Mouse (Mus musculus) gastrocnemius, adult 18-20 months (tissue): ENCODE measurements at regions not wholly inside any gene's neighbourhood (a gene's known extent, or its start where the extent isn't known, plus 50 kb on each side); places are given as distances from the start of the nearest gene placed in this dataset.
"Not testable (repeated sequence)": the region's sequence is repeated elsewhere in the genome, so short reads cannot be mapped to it uniquely, and the experiment has no call there.

Experiments
- DNase-seq: peaks from one replicate; pipeline ENCODE4 v3.0.0; 2021; ENCODE audit warnings: low spot score

DNA sequence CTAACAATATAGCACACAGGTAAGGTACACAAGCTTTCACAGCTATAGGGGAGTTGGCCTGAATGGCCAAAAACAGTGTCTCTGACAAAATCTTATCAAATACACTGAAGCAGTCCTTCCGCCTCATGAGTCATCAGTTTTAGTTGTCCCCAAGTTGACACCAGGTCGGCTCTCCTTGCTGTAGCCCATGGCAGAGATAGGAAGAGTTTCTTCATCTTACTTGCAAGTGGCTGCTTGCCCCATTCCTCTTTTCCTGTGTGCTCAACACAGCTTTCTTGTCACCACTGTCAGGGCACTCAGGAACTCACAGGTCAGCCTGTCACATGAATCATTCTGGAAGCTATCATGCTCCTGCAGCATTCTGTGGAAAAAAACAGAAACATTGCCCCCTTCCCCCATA is 77.1 kb downstream of the Olfr721-ps1 start:
- DNase-seq, result not testable (repeated sequence)

DNA sequence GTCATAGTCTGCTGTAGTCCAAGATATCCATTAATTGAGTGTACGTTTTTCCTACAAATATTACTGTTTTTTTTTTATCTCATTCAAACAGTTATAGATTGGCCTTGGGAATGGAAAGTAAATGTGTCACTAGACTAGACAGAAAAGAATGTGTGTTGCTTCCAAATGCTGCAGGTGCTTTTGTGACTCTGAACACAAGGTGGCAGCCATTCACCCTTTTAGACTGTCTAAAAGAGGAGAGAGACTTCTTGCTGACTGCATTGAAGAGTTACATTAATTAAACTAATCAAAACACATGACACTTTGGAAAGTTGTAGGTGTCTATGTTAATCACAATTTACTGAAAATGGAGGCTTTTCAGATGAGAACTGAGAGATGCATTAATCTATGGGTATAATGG is 80.7 kb downstream of the Olfr721-ps1 start:
- DNase-seq, result peak; percentile 7

DNA sequence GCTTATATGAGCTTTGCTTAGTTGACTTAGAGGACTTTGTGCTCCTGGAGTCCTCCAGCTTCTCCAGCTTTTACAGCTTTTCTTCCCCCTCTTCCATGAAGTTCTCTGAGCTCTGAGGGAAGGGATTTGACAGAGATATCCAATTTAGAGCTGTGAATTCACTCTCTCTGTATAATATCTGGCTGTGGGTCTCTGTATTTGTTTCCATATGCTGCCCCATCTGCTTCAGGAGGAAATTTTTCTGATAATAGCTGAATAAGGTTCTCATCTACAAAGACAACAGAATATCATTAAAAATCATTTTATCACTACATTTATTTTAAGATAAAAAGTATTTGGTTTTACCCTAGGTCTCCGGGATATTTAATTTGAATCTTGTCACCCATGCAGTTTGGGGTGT is 85.3 kb downstream of the Olfr721-ps1 start:
- no peak for DNase-seq

DNA sequence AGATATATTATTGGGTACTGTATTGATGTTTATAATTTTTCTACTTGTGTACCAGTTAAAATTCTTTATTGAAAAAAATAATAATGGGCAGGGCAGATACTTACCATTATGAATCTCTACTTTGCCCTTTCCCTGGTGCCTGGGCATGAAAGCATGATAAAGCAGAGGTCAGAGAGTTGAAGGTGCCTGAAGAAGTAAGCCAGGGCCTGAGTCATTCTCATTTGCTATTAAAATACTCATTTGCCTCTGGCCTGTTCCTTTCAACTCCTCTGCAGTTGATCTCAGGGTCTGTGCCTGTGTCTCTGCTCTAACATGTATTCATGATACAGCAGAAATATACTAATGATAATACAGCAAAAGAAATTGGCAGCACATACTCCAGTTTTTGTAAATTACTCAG is 89.4 kb downstream of the Olfr721-ps1 start:
- no peak for DNase-seq

DNA sequence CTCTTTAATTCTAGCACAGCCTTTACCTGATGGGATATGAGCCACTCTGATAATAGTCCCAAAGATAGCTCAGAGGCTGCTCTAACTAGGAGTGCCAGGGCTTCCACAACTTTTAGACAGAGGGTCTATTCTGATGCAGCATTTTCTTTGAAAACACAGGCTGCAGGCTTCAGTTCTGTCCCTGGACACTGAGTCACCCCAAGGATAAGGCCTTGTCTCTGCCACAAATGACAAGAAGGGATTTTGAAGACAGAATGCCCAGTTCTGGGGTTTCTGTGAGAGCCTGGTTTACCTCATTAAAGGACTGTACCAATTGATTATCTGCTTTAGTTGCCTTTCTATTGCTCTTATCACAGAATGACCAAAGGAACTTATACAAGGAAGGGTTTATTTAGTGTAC is 90.9 kb downstream of the Olfr721-ps1 start:
- no peak for DNase-seq

DNA sequence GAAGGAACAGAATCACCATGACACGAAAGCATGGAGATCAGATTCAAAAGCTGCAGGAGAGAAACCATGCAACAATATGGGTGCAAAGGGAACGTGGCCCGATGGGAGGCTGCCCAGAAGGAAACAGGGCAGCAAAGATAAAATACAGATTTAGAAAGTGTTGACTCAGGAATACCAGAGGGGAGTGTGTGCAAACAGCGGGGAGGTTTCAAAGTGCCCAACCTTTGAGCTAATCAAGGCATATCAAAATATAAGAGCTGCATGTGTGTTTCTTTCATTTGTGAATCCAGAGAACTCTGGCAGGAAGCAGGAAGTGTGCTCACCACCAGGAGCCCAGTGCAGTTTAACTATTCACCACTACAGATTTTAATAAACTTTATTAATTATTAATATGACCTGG is 110.8 kb downstream of the Olfr721-ps1 start:
- DNase-seq, result no peak

DNA sequence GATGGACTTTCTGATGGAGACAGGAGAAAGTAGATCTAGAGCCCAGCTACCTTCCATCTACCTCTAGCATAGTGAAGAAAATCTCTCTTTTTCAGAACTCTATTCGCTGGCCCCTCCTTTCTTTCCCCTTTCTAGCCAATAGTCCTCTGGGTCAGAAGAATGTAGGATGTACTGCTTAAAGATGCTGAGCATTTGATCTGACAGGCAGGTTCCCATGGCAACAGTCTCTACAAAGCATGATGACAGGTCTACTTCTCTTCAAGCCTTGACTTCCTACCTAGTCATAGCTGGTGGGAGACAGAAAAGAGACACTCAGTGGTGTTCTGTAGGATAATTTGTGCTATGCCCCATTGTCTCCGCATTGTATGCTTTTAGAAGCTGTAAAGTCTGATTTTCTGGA is 112.0 kb downstream of the Olfr721-ps1 start:
- DNase-seq, result no peak

DNA sequence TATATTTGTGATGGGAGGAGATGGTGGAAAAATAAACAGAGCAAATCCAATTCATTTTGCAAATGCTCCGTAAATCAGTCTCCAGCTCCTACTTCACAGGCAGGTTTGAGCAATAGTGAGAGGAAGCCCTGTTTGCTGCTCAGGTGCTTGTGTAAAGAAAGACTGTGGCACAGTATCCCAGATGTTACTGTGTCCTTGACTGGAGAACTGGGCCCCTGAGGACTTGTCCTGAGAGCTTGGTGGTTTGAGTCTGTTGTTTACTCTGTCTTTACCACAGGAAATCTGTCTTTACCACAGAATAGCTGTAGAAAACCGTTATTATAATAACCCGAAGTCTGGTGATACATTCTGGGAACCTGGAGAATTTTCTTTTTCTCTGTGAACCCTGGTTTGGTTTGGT is 112.4 kb downstream of the Olfr721-ps1 start:
- no peak for DNase-seq

DNA sequence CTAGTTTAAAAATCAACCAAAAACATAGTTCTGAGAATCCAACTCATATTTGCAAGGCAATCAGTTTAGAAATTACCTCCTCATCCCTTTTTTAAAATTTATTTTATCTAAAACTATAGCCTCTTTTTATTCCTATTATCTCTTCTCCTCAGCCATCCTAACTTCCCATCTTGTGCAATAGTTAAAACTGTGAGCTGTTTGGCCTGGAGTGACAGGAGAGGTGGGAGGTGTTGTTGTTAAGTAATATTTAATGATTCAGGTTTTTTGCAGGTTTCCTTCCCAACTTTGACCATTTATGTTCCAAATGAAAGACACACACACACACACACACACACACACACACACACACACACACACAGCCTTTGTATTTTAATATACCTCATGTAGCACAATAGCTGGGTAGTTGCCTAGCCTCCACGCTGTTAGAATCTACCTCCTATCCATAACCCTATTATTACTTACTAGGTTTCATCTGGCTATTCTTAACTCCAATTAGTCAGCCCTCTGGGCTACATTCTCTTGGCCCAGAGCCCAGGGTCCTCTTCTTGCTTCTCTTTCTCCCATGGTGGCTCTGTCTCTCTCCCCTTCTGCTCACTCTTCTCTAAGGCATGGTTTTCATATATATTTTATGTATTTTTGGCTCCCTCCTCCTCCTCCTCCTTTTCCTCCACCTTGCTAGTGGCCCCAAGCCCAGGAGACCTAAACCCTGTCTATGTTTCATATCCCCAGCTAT is 113.5 kb downstream of the Olfr721-ps1 start:
- no peak for DNase-seq

DNA sequence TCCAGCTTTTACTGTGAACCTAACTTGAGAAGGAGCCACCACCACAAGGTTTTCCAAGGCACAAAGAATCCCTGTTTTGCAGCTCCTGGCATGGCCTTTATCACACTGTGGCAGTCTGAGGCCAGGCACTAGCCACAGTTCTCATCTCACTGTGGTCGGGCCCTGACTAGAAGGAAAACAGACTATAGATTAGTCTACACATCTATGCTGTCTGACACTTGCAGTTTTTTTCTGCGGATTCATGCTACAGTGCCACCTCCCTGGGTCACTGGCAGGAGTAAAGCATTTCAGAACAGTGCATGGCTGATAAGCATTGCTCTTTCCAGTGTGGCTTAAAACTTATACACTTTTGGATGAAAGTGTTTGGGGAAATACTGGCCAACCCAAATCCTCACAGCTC is 114.3 kb downstream of the Olfr721-ps1 start:
- DNase-seq, result no peak

DNA sequence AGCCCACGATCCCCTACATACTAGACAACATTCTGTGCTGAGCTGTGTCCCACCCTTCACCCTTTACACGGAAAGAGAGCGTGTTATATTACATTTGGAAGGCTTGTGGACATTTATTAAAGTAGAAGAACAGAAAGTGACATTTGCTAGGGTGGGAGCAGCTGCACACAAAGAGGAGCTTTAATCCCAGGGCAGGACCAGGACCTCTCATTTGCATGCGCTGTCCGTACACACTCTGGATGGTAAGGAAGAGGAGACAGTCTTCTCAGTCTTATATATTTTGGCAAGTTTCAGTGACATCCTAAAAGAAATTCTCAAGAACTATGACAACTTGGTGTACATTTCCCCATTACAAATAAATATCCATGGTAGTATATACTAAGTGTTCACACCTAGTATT is 114.8 kb downstream of the Olfr721-ps1 start:
- DNase-seq, result no peak

DNA sequence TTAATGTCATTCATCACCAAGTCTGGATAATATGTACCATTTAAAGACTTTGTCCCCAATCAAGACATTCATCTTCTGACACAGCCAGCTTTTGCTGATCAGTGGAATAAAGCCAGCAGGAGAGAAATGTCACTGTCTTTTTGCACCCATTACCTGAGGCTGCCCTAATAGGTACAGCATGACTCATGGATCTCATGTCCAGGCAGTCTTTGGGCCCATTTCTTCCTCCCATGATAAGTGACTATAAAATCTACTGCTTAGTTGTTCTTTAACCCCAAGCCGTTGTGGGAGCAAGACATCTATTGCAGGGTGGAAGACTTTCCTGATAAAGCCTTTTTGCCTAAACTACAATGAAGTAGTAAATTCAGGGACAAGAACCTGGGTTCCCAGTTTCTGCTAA is 116.9 kb downstream of the Olfr721-ps1 start:
- DNase-seq, result no peak

DNA sequence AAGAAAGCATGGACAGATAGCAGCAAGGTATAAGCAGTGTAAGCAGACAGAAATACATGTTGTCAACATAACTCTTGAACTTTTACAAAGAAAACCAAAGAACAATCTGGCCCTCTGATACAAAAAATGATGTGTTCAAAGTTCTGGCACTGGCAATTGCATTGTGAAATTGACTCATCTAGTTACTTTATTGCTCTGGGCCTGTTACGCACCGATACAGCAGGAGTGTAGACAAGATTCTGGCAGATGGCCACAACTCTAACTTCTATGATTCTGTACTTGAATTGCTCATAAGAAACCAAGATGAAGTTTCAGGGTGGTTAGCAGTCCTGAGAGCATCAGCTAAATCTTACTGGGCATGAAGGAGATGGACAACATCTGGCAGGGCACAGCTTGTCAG is 117.7 kb downstream of the Olfr721-ps1 start:
- no peak for DNase-seq

DNA sequence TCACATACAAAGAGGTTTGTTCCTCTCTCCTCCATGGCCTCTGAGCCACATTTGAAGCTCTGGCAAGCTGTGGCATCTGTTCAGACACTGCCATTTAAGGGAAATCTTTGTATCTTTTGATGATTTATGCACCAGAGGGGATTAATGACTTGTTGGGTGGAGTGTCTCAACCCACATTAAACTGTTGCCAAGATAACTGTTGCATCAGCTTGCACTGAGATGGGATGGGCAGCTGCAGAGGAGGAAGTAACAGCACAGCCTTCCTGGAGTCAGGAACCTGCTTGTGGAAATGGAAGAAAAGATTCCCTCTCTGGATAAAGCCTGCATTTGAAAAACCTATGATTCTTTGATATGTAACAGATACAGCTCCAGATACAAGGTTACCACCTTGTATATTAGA is 119.1 kb downstream of the Olfr721-ps1 start:
- DNase-seq, result peak; percentile 1

DNA sequence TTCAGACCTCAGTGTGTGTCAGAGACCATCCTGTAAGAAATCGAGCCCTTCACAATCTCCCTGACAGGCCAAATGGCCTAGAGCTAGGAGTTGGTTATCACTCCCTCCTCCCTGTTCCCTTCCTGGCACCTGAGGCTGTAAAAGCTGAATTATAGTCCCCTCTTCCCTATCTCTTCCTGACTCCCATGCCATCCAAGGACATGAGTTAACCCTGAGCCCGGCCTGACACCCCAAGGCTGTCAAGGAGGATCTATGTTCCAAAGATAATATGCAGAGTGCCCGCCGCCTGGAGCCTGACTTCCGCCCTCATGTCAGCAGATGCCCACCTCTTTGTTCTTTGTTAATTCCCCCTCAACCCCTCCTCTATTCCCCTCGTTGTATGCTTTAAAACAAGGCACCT is 120.2 kb downstream of the Olfr721-ps1 start:
- DNase-seq, result not testable (repeated sequence)

DNA sequence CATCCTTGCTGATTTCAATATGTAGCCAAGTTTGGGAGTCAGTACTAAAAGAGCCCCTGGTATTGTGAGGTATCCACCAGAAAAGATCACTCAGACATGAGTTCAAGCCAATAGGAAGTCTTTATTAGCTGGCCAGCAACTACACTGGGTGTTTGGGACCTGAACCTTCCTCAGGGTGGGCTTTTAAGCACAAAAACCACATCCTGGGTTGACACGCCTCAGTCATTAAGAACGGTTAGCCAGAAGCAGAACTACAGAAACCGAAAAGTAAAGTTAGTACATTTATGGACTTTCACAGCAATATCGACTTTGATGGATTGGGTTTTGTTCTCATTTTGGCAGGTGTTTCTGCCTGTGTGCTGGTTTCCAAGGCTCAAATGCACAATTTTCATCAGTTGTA is 124.1 kb downstream of the Olfr721-ps1 start:
- no peak for DNase-seq

DNA sequence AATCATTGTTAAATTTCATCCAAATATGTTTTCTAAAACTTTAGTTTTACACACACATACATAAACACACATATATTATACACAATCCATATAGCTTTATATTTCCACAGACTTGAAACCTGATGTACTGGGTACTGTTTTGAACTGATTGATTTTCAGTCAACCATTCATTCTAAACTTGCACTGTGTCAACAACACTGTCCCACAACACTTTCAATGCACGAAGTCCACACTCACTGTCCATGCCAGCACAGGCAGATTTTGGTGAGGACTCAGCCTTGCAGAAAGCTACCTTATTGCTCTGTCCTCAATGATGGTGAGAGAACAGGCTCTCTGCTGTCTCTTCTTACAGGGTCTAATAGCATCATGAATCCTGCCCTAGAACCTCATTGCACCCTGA is 127.3 kb downstream of the Olfr721-ps1 start:
- DNase-seq, result no peak

DNA sequence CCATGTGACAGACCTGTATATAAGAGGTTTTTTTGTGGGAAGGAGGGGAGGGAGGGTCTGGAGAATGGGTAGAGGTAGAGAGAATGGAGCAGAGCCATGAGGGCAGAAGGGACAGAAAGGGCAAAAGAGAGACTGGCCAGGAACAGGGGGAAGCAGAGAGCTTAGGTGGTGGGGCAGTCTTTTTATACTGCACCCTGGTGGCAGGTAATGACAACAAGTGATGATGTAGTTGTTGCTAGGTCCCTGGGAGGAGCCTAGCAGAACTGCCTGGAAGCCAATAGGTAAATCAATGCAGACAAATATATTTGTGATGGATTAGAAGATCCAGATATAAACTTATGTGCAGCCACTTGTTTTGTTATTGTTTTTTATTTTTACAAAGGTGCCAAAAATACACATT is 140.1 kb downstream of the Olfr721-ps1 start:
- no peak for DNase-seq

DNA sequence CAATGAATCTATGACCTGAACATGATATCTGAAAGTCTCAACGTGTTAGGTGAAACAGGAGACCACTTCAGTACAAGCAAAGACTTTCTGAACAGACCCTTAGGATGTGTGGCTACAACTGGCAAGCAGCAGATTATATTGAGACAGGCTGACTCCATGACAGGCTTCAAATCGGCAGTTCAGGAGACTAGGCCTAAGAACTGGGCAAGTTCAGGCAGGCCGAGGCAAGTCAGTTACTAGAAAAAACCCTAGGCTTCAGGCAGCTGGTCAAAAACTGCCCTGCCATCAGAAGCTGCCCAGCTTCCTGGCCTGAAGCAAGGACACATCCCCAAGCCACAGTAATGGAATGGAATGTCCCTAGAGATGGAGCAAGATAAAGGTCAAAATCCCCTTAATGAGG is 140.6 kb downstream of the Olfr721-ps1 start:
- DNase-seq, result no peak

DNA sequence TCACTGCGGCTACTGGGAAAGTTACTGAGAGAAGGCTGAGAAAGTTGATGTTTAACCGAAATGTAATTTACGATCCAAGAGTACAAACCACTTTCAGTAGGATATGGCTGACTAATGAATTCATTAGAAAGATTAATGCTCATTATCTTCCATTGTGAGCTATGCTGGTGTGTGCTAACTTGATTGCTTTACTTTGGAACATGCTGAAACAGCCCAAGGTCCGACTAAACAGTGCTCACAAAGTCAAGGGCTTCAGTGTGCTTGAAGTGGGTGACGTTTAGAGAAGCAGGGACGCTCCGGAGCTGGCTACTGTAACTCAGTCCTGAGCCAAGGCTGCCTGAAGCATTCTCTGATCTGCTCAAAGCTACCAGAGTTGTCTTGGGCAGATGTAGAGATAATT is 143.1 kb downstream of the Olfr721-ps1 start:
- DNase-seq, result no peak

DNA sequence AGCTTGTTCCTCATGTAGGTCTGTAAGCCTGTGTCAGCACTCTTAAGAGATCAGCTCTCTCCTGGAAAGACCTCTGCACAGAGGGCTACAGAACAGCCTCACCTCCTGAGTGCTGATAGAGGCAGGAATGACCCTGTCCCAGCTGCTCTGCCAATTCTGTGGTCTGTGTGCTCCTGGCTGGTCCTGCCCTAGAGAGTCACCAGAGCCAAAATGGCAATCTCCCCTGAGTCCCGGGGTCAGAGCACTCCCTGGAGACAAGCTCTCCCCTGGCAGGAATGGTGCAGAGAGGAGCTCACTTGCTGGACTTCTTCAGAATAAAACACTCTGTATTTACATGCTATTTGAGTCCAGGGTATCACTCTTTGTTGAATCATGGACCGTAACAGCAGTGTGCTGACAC is 149.9 kb upstream of the Slc4a7 start:
- DNase-seq, result no peak

DNA sequence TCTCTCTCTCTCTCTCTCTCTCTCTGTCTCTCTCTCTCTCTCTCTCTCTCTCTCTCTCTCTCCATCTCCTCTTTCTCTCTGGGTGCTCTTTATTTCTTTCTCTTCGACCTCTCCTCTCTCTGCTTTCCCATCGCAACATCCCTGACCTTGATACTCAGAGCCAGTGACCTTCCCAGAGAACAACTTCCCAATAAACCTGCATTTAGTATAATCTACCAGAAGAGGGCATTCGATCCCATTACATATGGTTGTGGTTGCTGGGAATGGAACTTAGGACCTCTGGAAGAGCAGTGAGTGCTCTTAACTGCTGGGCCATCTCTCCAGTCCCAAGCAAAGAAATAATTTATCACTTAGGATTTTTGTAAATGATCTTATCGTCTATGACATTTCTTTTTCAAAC is 127.2 kb upstream of the Slc4a7 start:
- DNase-seq, result no peak

DNA sequence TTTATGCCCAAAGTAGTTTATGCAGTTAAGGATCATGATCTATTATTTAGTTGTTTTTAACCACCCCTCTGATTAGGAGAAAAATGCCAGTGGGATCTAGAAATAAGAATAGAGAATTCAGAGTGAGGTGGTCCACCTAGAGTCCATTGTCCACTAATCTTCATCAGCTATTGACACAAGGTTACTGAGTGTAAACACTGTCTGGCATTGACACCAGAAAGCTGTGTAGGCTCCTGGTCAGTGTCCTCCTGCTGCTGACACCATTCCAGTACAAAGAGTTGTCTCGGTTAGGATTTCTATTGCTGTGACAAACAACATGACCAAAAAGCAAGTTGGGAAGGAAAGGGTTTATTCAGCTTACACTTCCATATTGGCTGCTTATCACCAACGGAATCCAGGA is 110.1 kb upstream of the Slc4a7 start:
- DNase-seq, result no peak

DNA sequence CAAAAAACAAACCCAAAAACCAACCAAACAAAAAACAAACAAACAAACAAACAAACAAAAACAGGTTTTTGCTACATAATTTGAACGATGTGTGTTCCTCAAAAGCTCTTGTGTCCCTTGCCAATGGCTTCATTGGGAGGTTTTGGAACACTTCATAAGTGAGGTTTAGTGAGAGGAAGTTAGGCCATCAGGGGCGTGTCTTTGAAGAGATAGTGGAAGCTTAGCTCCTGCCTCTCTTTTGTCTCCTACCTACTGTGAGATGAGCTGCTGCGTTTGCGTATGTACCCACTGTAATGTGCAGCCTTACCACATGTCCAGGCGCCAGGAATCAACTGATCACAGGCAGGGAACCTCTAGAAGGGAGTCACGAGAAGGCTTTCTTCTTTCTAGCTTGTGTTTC is 107.3 kb upstream of the Slc4a7 start:
- no peak for DNase-seq
